Mouse (Mus musculus): ENCODE data around the gene Ywhae. TPM values are rescaled to one million over a fixed set of nuclear protein-coding genes. Genes with fewer than 3 reads are reported as not detected.

Ywhae gene
- total and polyA plus RNA-seq, 3 experiments, result 129 to 1,436 (median 421) TPM

DNA sequence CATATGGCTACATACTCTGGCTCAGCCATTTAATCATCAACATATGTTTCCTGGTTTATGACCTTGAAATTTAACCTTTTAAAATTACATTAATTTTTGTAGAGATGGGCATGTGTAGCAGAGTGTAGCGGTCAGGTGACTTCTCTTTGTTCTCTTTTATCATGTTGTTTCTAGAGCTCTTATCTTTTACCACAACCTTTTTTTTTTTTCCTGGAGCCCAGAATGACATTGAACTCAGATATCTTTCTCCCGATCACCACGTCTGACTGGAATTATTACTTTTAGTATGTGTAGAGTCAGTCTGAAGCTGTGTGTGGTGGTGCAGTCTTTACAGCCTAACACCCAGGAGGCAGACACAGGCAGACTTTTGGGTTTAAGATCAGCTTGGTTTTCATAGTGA is 8.9 kb downstream of the Ywhae start:
- H3K4me2 ChIP-seq (ENCODE audit: insufficient read depth, low read depth, poor library complexity, severe bottlenecking), result no peak overlapping the region; the same call in 1 of the 2 replicates
- in situ Hi-C loops (cut with MboI; ENCODE audit: low pct_ligation_motif_present, low pct_unique_long_range_greater_than_20kb, low sequenced_read_pairs), result no loop called here
- DNase-seq (ENCODE audit: extremely low read depth), result no peak
- dilution Hi-C loops (cut with MboI; ENCODE audit: extremely low pct_ligation_motif_present, extremely low pct_unique_long_range_greater_than_20kb, low sequenced_read_pairs), result no loop called here
- no peak overlapping the region for H3K27ac ChIP-seq (ENCODE audit: insufficient read depth, low read depth)
- no peak overlapping the region for H3K4me3 ChIP-seq (replicated peaks in 1 of 3; ENCODE audit: low read depth in 2 of 3, low read length in 2 of 3, poor library complexity in 1 of 3)
- no peaks in the 10 kb centered on the region for H3K9me3 ChIP-seq (replicated peaks; ENCODE audit: low read length)
- no peak overlapping the region for H3K9ac ChIP-seq (ENCODE audit: insufficient read depth, low read depth)
- H3K36me3 ChIP-seq (replicated peaks in 1 of 2; ENCODE audit: control insufficient read depth in 1 of 2, insufficient read depth in 1 of 2, low read length in 1 of 2), result peaks cover 26 to 73% of the 10 kb centered on the region in 2 experiments
- peaks cover 96% of the 10 kb centered on the region for H3K79me2 ChIP-seq (replicated peaks; ENCODE audit: control insufficient read depth, extremely low read depth, insufficient read depth, poor library complexity, severe bottlenecking)
- H3K4me1 ChIP-seq (ENCODE audit: control insufficient read depth in 1 of 2, insufficient read depth in 2 of 2), result peaks cover 19 to 90% of the 10 kb centered on the region in 2 experiments
- TF ChIP-seq BHLHE40 (IDR thresholded peaks at IDR 0.05; ENCODE audit: low read depth, low read length) (0 out of 2 replicates have a peak, but pooled peaks have one; percentile 22), RCOR1 (conservative IDR thresholded peaks at IDR 0.05; ENCODE audit: low read depth, low read length) (0 out of 2 replicates have a peak, but pooled peaks have one; percentile 36), ZKSCAN1 (IDR thresholded peaks at IDR 0.05; ENCODE audit: borderline replicate concordance, low read depth, low read length) (no peak)
- H3K27me3 ChIP-seq (replicated peaks), result no peaks in the 10 kb centered on the region

DNA sequence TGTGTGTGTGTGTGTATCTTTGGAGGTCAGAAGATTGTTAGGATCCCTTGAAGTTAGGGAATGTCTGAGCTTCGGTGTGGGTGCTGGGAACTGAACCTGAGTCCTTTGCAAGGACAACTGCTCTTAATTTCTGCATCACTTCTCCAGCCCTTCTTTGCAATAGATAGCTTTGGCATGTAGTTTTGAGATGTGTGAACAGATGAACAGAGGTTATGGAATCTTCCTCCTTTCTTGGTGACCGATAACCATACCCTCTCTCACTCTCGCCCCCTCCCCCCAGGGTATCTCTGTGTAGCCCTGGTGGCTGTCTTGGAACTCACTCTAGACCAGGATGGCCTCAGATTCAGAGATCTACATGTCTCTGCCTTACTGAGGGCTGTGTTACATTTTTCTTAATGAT is 12.1 kb downstream of the Ywhae start:
- Histone ChIP-seq H3K27ac (ENCODE audit: insufficient read depth, low read depth) (no peak overlapping the region), H3K27me3 (replicated peaks) (no peaks in the 10 kb centered on the region), H3K9me3 (replicated peaks; ENCODE audit: low read length) (no peaks in the 10 kb centered on the region), H3K4me2 (ENCODE audit: insufficient read depth, low read depth, poor library complexity, severe bottlenecking) (no peak overlapping the region), H3K9ac (ENCODE audit: insufficient read depth, low read depth) (no peak overlapping the region), H3K4me1 (ENCODE audit: control insufficient read depth in 1 of 2, insufficient read depth in 2 of 2) (peaks cover 8 to 82% of the 10 kb centered on the region in 2 experiments), H3K36me3 (replicated peaks in 1 of 2; ENCODE audit: control insufficient read depth in 1 of 2, insufficient read depth in 1 of 2, low read length in 1 of 2) (peaks cover 35 to 81% of the 10 kb centered on the region in 2 experiments), H3K79me2 (replicated peaks; ENCODE audit: control insufficient read depth, extremely low read depth, insufficient read depth, poor library complexity, severe bottlenecking) (peaks cover 96% of the 10 kb centered on the region), H3K4me3 (replicated peaks in 1 of 3; ENCODE audit: low read depth in 2 of 3, low read length in 2 of 3, poor library complexity in 1 of 3) (no peak overlapping the region)
- dilution Hi-C loops (cut with MboI; ENCODE audit: extremely low pct_ligation_motif_present, extremely low pct_unique_long_range_greater_than_20kb, low sequenced_read_pairs), result no loop called here
- in situ Hi-C loops (cut with MboI; ENCODE audit: low pct_ligation_motif_present, low pct_unique_long_range_greater_than_20kb, low sequenced_read_pairs), result no loop called here
- no peak for DNase-seq (ENCODE audit: extremely low read depth)
- TF ChIP-seq CTCF (conservative IDR thresholded peaks at IDR 0.05 in 1 of 2, IDR thresholded peaks at IDR 0.05 in 1 of 2; ENCODE audit: low read depth in 2 of 2, low read length in 2 of 2) (no peak), MXI1 (IDR thresholded peaks at IDR 0.05; ENCODE audit: low read depth, low read length) (no peak), CHD2 (IDR thresholded peaks at IDR 0.05; ENCODE audit: low read length) (no peak), MAZ (IDR thresholded peaks at IDR 0.05; ENCODE audit: low read depth, low read length) (no peak), USF1 (IDR thresholded peaks at IDR 0.05; ENCODE audit: low read depth, low read length) (no peak), RAD21 (IDR thresholded peaks at IDR 0.05; ENCODE audit: low read depth, low read length) (no peak), USF2 (conservative IDR thresholded peaks at IDR 0.05; ENCODE audit: low read depth, low read length) (no peak), RCOR1 (conservative IDR thresholded peaks at IDR 0.05; ENCODE audit: low read depth, low read length) (no peak), PAX5 (IDR thresholded peaks at IDR 0.05; ENCODE audit: low read length) (no peak), MYC (IDR thresholded peaks at IDR 0.05; ENCODE audit: low read depth, low read length) (no peak), SIN3A (IDR thresholded peaks at IDR 0.05; ENCODE audit: low read length) (no peak)

DNA sequence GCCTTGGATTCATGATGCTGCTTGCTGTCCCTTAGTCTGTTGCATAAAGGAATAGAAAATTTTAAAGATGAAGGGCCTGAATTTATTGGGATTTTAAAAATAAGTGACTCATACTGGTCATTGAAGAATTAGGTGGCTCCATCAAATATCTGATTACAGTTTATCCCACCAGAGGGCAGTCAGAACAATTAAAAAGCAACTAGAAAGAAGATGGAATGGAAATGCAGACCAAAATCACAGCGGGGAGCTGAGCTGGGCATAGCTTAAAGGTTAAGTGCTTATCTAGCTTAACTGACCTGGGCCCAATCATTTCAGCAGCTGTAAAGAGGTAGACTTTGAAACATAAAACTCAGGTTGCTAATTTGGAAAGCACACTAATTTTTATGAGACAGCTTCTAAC is 17.9 kb downstream of the Ywhae start:
- H3K4me3 ChIP-seq (replicated peaks in 1 of 3; ENCODE audit: low read depth in 2 of 3, low read length in 2 of 3, poor library complexity in 1 of 3), result no peak overlapping the region
- TF ChIP-seq RCOR1 (conservative IDR thresholded peaks at IDR 0.05; ENCODE audit: low read depth, low read length) (no peak), CTCF (conservative IDR thresholded peaks at IDR 0.05 in 1 of 2, IDR thresholded peaks at IDR 0.05 in 1 of 2; ENCODE audit: low read depth in 2 of 2, low read length in 2 of 2) (peak in 1 of 2 experiments; percentile 15; a peak in 1 of 4 replicates)
- peaks cover 99% of the 10 kb centered on the region for H3K79me2 ChIP-seq (replicated peaks; ENCODE audit: control insufficient read depth, extremely low read depth, insufficient read depth, poor library complexity, severe bottlenecking)
- H3K9ac ChIP-seq (ENCODE audit: insufficient read depth, low read depth), result no peak overlapping the region
- no peaks in the 10 kb centered on the region for H3K27me3 ChIP-seq (replicated peaks)
- no peak overlapping the region for H3K4me2 ChIP-seq (ENCODE audit: insufficient read depth, low read depth, poor library complexity, severe bottlenecking)
- H3K9me3 ChIP-seq (replicated peaks; ENCODE audit: low read length), result no peaks in the 10 kb centered on the region
- in situ Hi-C loops (cut with MboI; ENCODE audit: low pct_ligation_motif_present, low pct_unique_long_range_greater_than_20kb, low sequenced_read_pairs) (no loop called here), dilution Hi-C loops (cut with MboI; ENCODE audit: extremely low pct_ligation_motif_present, extremely low pct_unique_long_range_greater_than_20kb, low sequenced_read_pairs) (no loop called here)
- DNase-seq (ENCODE audit: extremely low read depth), result no peak
- peaks cover 36 to 81% of the 10 kb centered on the region in 2 experiments for H3K36me3 ChIP-seq (replicated peaks in 1 of 2; ENCODE audit: control insufficient read depth in 1 of 2, insufficient read depth in 1 of 2, low read length in 1 of 2)
- H3K4me1 ChIP-seq (ENCODE audit: control insufficient read depth in 1 of 2, insufficient read depth in 2 of 2), result peaks cover 7 to 73% of the 10 kb centered on the region in 2 experiments
- H3K27ac ChIP-seq (ENCODE audit: insufficient read depth, low read depth), result no peak overlapping the region

Measured in CH12.LX (cell line).